Mouse (Mus musculus) 3134 (cell line): Measurements from ENCODE around the gene Qser1.
"Not testable (repeated sequence)": the region's sequence is repeated elsewhere in the genome, so short reads cannot be mapped to it uniquely, and the experiment has no call there.

ENCODE experiments used
- DNase-seq: peaks from one replicate; pipeline ENCODE4 v3.0.0-alpha.2; 2011; ENCODE audit warnings: low spot score; ENCODE audit not compliant: insufficient read length; ENCODE audit errors: extremely low read depth

The Qser1 gene

GRCm38 (mm10) chr2:104818763-104819162 lies 2.2 kb upstream of the Qser1 start:
- DNase-seq, result not testable (repeated sequence)

GRCm38 (mm10) chr2:104817555-104818330 lies 1.2 kb upstream of the Qser1 start:
- no peak for DNase-seq

GRCm38 (mm10) chr2:104816866-104817439 lies 393 bp upstream of the Qser1 start:
- DNase-seq, result peak; percentile 90

- peak; percentile 63 for DNase-seq
Measured at GRCm38 (mm10) chr2:104815561-104816370, 794 bp downstream of the Qser1 start.

GRCm38 (mm10) chr2:104814181-104814951 lies 2.2 kb downstream of the Qser1 start:
- no peak for DNase-seq

- no peak for DNase-seq
Measured at GRCm38 (mm10) chr2:104805435-104805834, 11.1 kb downstream of the Qser1 start.

GRCm38 (mm10) chr2:104774763-104775162 lies 41.8 kb downstream of the Qser1 start:
- DNase-seq, result no peak

- no peak for DNase-seq
Measured at GRCm38 (mm10) chr2:104768697-104769096, 47.9 kb downstream of the Qser1 start.

GRCm38 (mm10) chr2:104764018-104764417 lies 52.5 kb downstream of the Qser1 start:
- no peak for DNase-seq

GRCm38 (mm10) chr2:104763134-104763703 lies 53.3 kb downstream of the Qser1 start:
- DNase-seq, result no peak

- DNase-seq, result no peak
Measured at GRCm38 (mm10) chr2:104750611-104751010, 65.9 kb downstream of the Qser1 start.

GRCm38 (mm10) chr2:104748652-104749183 lies 67.8 kb downstream of the Qser1 start:
- no peak for DNase-seq

- DNase-seq, result no peak
Measured at GRCm38 (mm10) chr2:104746251-104746650, 70.3 kb downstream of the Qser1 start.

GRCm38 (mm10) chr2:104743971-104744370 lies 72.6 kb downstream of the Qser1 start:
- DNase-seq, result no peak

- DNase-seq, result no peak
Measured at GRCm38 (mm10) chr2:104743160-104743559, 73.4 kb downstream of the Qser1 start.

GRCm38 (mm10) chr2:104742741-104743064 lies 73.9 kb downstream of the Qser1 start, which contains the start of gene Depdc7:
Gene Depdc7, minus strand, starts transcription at chr2:104742878.
- peak; percentile 92 for DNase-seq

- no peak for DNase-seq
Measured at GRCm38 (mm10) chr2:104741896-104742740, 74.4 kb downstream of the Qser1 start.

- DNase-seq, result peak; percentile 47
Measured at GRCm38 (mm10) chr2:104741015-104741758, 75.4 kb downstream of the Qser1 start.
